Mouse (Mus musculus) midbrain, embryonic 15.5 days (tissue): ENCODE measurements around the gene Mettl27. TPM values are rescaled to one million over a fixed set of nuclear protein-coding genes. Genes with fewer than 3 reads are reported as not detected.

Experiments used
- ATAC-seq: fragments of 200-750 bp; cut with Nextera tagmentation; replicated peaks from 2 replicates; pipeline ENCODE4 v1.8.0; 2017; ENCODE audit warnings: moderate TSS enrichment
- H3K27ac ChIP-seq: fragments of 300-500 bp; sonication (generic); 2 replicates; pipeline ENCODE4 v1.5.1; 2015; ENCODE audit warnings: mild to moderate bottlenecking, inconsistent platforms
- H3K27me3 ChIP-seq: fragments of 300-500 bp; sonication (generic); replicated peaks from 2 replicates; pipeline ENCODE4 v1.6.1; 2015; ENCODE audit warnings: inconsistent platforms
- H3K36me3 ChIP-seq: fragments of 300-500 bp; sonication (generic); replicated peaks from 2 replicates; pipeline ENCODE4 v1.6.1; 2015; ENCODE audit warnings: inconsistent platforms
- H3K4me1 ChIP-seq: fragments of 300-500 bp; sonication (generic); 2 replicates; pipeline ENCODE4 v1.6.1; 2015; ENCODE audit warnings: inconsistent platforms
- H3K4me2 ChIP-seq: fragments of 300-500 bp; sonication (generic); 2 replicates; pipeline ENCODE4 v1.6.1; 2015; ENCODE audit warnings: inconsistent platforms, mild to moderate bottlenecking, moderate library complexity
- H3K4me3 ChIP-seq: fragments of 300-500 bp; sonication (generic); 2 replicates; pipeline ENCODE4 v1.5.1; 2015; ENCODE audit warnings: mild to moderate bottlenecking, inconsistent platforms
- H3K9ac ChIP-seq: fragments of 300-500 bp; sonication (generic); 2 replicates; pipeline ENCODE4 v1.6.1; 2015; ENCODE audit warnings: mild to moderate bottlenecking, inconsistent platforms
- H3K9me3 ChIP-seq: fragments of 300-500 bp; sonication (generic); 2 replicates; pipeline ENCODE4 v1.6.1; 2016; ENCODE audit warnings: inconsistent platforms
- WGBS: fragments of 180-500 bp; shearing (Covaris S2); methylation state at CpG from one replicate; pipeline ENCODE4 v1.1.7; 2015; ENCODE audit warnings: mixed read lengths; 5-methylcytosine and 5-hydroxymethylcytosine counted together
- polyA plus RNA-seq: library from polyadenylated mRNA; unstranded; fragments of >200 nt; fragmentation: Nextera tagmentation; extraction: Ambion mirVana; gene quantifications from 2 replicates; pipeline ENCODE4 v1.2.1, GENCODE M21; 2015

Gene Mettl27
- polyA plus RNA-seq, 1 experiment from 2014 or later = 7.2 TPM

DNA sequence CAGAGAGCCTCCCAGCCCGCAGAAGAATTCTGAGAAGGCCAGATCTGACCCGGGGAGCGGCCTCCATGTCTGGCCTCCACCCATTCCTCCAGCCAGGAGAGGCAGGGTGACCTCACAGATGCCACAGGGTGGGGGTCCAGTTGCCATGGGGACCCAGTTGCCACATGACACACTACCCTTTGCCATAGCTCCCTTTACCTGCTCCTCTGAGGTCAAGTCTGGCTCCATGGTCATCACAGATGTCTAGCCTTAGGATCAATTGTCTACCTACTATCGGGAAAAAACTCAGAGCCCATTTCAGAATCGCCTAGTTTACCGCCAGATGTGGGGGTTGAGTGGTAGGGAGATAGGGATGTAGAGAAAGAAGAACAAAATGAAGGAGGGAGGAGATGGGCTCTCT is 25.5 kb upstream of the Mettl27 start, which contains the start of gene Tmem270:
Tmem270 (minus strand) TSS at position 101 of the 400 bp plus-strand sequence.
- H3K27ac ChIP-seq = no peak within 1 kb of the TSS
- H3K36me3 ChIP-seq = no peaks in the 10 kb centered on the region
- no peak within 1 kb of the TSS for H3K4me3 ChIP-seq
- peaks cover 5% of the 10 kb centered on the region; the same call in 1 of the 2 replicates for H3K4me1 ChIP-seq
- H3K4me2 ChIP-seq = no peak within 1 kb of the TSS
- no peaks in the 10 kb centered on the region for H3K27me3 ChIP-seq
- H3K9me3 ChIP-seq = no peaks in the 10 kb centered on the region
- no peak within 1 kb of the TSS for H3K9ac ChIP-seq
- WGBS = 82% methylated on average over 6 of the region's 6 CpGs
- no peak for ATAC-seq

- Histone ChIP-seq H3K9me3 (no peaks in the 10 kb centered on the region), H3K27ac (no peak overlapping the region), H3K4me1 (0 out of 2 replicates have a peak, but pooled peaks cover 5% of the 10 kb centered on the region), H3K4me2 (no peak overlapping the region), H3K27me3 (no peaks in the 10 kb centered on the region), H3K4me3 (no peak overlapping the region), H3K9ac (no peak overlapping the region), H3K36me3 (no peaks in the 10 kb centered on the region)
- no peak; the same call in 1 of the 2 replicates for ATAC-seq
- WGBS = 1% methylated on average over 13 of the region's 13 CpGs
Measured at GRCm38 (mm10) chr5:134907135-134907534, 25.0 kb upstream of the Mettl27 start.

- no peaks in the 10 kb centered on the region for H3K36me3 ChIP-seq
- no peak for ATAC-seq
- no peak overlapping the region for H3K27ac ChIP-seq
- no peaks in the 10 kb centered on the region for H3K9me3 ChIP-seq
- 0 out of 2 replicates have a peak, but pooled peaks cover 5% of the 10 kb centered on the region for H3K4me1 ChIP-seq
- H3K4me3 ChIP-seq = no peak overlapping the region
- H3K9ac ChIP-seq = no peak overlapping the region
- WGBS = 89% methylated on average over 2 of the region's 2 CpGs
- no peaks in the 10 kb centered on the region for H3K27me3 ChIP-seq
- H3K4me2 ChIP-seq = no peak overlapping the region
Measured at GRCm38 (mm10) chr5:134911901-134912300, 20.3 kb upstream of the Mettl27 start.

DNA sequence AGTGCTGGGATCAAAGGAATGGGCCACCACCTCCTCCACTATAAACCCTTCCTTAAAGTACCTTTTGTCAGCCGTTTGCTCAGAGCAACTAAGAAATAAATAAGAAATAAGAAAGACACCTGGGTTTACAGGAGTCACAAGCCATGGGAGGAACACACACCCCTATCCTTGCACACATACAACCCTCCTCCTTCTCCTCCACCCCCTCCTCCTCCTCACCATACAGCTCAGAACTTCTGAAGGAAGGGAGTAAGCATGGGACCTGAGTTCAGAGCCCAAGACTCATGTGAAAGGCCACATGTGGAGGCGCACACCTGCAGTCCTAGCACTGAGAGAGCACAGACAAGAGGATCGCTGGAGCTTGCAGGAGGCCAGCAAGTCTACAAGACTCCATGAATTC is 18.8 kb upstream of the Mettl27 start:
- ATAC-seq = no peak
- Histone ChIP-seq H3K9ac (no peak overlapping the region), H3K27me3 (no peaks in the 10 kb centered on the region), H3K27ac (no peak overlapping the region), H3K4me1 (no peaks in the 10 kb centered on the region), H3K9me3 (no peaks in the 10 kb centered on the region), H3K4me2 (no peak overlapping the region), H3K36me3 (no peaks in the 10 kb centered on the region), H3K4me3 (no peak overlapping the region)
- WGBS = 80% methylated on average over 3 of the region's 3 CpGs

- no peaks in the 10 kb centered on the region for H3K27me3 ChIP-seq
- ATAC-seq = no peak
- H3K4me2 ChIP-seq = no peak overlapping the region
- H3K9ac ChIP-seq = no peak overlapping the region
- no peaks in the 10 kb centered on the region for H3K4me1 ChIP-seq
- WGBS = 77% methylated on average over 4 of the region's 4 CpGs
- no peaks in the 10 kb centered on the region for H3K9me3 ChIP-seq
- no peaks in the 10 kb centered on the region for H3K36me3 ChIP-seq
- H3K27ac ChIP-seq = no peak overlapping the region
- no peak overlapping the region for H3K4me3 ChIP-seq
Measured at GRCm38 (mm10) chr5:134913753-134914152, 18.4 kb upstream of the Mettl27 start.

DNA sequence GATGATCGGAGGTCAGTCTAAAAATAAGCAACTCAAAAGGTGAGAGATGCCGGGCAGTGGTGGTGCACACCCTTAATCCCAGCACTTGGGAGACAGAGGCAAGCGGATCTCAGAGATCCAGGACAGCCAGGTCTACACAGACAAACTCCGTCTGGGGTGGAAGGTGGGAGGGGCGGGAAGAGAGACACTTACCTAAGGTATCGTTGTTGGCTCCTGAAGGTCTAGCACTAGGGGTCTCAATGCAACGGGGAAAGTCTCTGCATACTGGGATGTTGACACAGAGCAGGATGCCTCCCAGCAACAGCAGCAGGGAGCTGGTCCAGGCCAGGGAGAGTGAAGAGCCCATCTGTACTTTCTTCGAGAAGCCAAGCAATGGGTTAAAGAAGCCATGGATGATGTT is 17.7 kb upstream of the Mettl27 start:
- Histone ChIP-seq H3K36me3 (no peaks in the 10 kb centered on the region), H3K9me3 (no peaks in the 10 kb centered on the region), H3K27me3 (no peaks in the 10 kb centered on the region), H3K4me3 (no peak overlapping the region), H3K4me1 (no peaks in the 10 kb centered on the region), H3K9ac (no peak overlapping the region), H3K4me2 (no peak overlapping the region), H3K27ac (no peak overlapping the region)
- WGBS = 87% methylated on average over 8 of the region's 8 CpGs
- no peak for ATAC-seq

- ATAC-seq = no peak
- no peak within 1 kb of the TSS for H3K4me3 ChIP-seq
- no peak within 1 kb of the TSS for H3K4me2 ChIP-seq
- 81% methylated on average over 8 of the region's 8 CpGs for WGBS
- no peak within 1 kb of the TSS for H3K27ac ChIP-seq
- no peak within 1 kb of the TSS for H3K9ac ChIP-seq
- no peaks in the 10 kb centered on the region for H3K27me3 ChIP-seq
- no peaks in the 10 kb centered on the region for H3K4me1 ChIP-seq
- no peaks in the 10 kb centered on the region for H3K9me3 ChIP-seq
- H3K36me3 ChIP-seq = no peaks in the 10 kb centered on the region
Measured at GRCm38 (mm10) chr5:134915311-134915710, 16.9 kb upstream of the Mettl27 start, which contains the start of gene Cldn13. Cldn13 (minus strand) TSS chr5:134915526.

DNA sequence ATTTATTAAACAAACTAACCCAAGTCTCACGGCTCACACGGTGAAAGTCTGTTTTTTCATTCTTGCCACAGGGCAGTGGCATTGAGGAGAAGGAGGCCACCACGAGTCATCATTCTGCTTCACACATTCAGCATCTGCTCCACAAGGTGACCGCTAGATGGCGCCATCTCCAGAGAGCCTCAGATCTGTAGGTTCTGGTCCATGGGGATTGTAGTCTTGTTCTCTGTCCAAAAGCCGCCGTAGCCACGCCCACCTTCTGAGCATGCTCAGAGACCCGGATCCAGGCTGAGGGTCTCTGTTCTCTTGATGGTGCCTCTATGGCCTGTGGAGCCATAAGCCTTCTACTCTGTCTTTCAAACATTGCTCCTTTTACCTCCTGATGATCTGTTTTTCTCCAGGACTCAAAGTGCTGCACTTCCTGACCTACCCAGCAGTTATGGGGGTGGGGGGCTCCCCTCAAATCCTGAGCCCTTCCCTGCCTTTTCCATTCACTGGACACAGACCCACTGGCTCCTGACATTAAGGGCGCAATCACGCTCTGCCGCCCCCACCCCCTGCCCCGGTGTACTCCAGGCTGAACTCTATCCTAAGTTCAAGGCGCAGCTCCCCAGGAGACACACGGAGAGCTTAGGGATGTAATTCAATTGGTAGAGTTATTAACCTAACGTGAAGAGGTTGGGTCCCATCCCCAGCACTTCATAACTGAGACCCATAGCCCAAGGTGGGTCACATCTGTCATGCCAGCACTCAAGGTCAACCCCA is 13.9 kb upstream of the Mettl27 start:
- ATAC-seq = no peak
- 51% methylated on average over 16 of the region's 16 CpGs for whole genome bisulfite sequencing

DNA sequence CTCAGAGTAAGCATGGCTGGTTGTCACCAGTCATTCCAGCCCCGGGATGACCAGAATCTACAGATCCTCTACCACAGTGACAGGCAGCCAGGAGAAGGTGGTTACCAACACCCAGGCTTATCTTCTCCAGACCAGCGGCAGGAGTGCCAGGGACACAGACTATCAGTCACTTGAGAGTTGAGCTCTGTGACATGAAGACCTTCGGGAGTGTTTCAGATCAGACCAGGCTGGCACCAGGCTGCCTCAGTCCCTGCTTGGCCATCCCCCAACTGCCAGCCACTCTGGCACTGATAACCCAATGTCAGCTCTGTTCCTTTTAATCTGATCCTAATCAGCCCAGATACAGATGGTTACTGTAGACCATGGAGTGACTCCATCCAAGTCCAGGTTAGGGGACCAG is 13.1 kb upstream of the Mettl27 start:
- Histone ChIP-seq H3K4me2 (no peak overlapping the region), H3K27ac (no peak overlapping the region), H3K4me1 (no peaks in the 10 kb centered on the region), H3K27me3 (no peaks in the 10 kb centered on the region), H3K9ac (no peak overlapping the region), H3K36me3 (no peaks in the 10 kb centered on the region), H3K9me3 (no peaks in the 10 kb centered on the region), H3K4me3 (no peak overlapping the region)
- no peak for ATAC-seq
- WGBS = 95% methylated on average over 3 of the region's 3 CpGs

More for the DNA sequence above, 13.9 kb upstream of the Mettl27 start:
- no peaks in the 10 kb centered on the region for H3K27me3 ChIP-seq
- H3K9me3 ChIP-seq = no peaks in the 10 kb centered on the region
- no peak overlapping the region for H3K9ac ChIP-seq
- H3K4me1 ChIP-seq = no peaks in the 10 kb centered on the region
- H3K36me3 ChIP-seq = no peaks in the 10 kb centered on the region
- H3K4me3 ChIP-seq = no peak overlapping the region
- no peak overlapping the region for H3K4me2 ChIP-seq
- H3K27ac ChIP-seq = no peak overlapping the region

GRCm38 (mm10) chr5:134920106-134920687 is 12.0 kb upstream of the Mettl27 start:
- no peak overlapping the region for H3K4me3 ChIP-seq
- 79% methylated on average over 6 of the region's 6 CpGs for WGBS
- no peak overlapping the region for H3K27ac ChIP-seq
- H3K9me3 ChIP-seq = no peaks in the 10 kb centered on the region
- no peaks in the 10 kb centered on the region for H3K36me3 ChIP-seq
- no peak for ATAC-seq
- H3K4me2 ChIP-seq = no peak overlapping the region
- H3K9ac ChIP-seq = no peak overlapping the region
- no peaks in the 10 kb centered on the region for H3K27me3 ChIP-seq
- no peaks in the 10 kb centered on the region for H3K4me1 ChIP-seq

- ATAC-seq = no peak
- Histone ChIP-seq H3K27me3 (no peaks in the 10 kb centered on the region), H3K9ac (no peak overlapping the region), H3K36me3 (no peaks in the 10 kb centered on the region), H3K9me3 (no peaks in the 10 kb centered on the region), H3K4me1 (no peaks in the 10 kb centered on the region), H3K4me2 (no peak overlapping the region), H3K27ac (no peak overlapping the region), H3K4me3 (no peak overlapping the region)
- 89% methylated on average over 8 of the region's 8 CpGs for WGBS
Measured at GRCm38 (mm10) chr5:134921106-134921505, 11.1 kb upstream of the Mettl27 start.

DNA sequence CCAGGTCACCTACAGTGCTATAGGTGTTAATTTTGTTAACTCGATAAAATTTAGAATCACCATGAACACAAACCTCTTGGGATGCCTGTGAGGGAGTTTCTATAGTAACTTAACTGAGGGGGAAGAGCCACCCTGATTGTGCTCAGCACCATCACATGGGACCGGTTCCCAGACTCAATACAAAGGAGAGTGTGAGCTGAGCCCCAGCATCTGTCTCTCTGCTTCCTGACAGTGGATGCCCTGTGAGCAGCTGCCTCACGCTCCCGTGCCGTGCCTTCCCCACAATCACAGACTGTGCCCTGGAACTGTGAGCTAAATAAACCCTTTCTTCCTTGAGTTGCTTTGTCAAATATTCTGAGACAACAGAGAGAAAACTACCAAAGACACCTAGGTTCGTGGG is 9.0 kb upstream of the Mettl27 start:
- ATAC-seq = no peak
- Histone ChIP-seq H3K27me3 (no peaks in the 10 kb centered on the region), H3K36me3 (no peaks in the 10 kb centered on the region), H3K4me2 (no peak overlapping the region), H3K9ac (no peak overlapping the region), H3K9me3 (no peaks in the 10 kb centered on the region), H3K4me1 (no peaks in the 10 kb centered on the region), H3K4me3 (no peak overlapping the region), H3K27ac (no peak overlapping the region)
- 60% methylated on average over 6 of the region's 6 CpGs for WGBS

GRCm38 (mm10) chr5:134926726-134927125 is 5.4 kb upstream of the Mettl27 start:
- WGBS = 87% methylated on average over 4 of the region's 4 CpGs
- H3K4me1 ChIP-seq = no peaks in the 10 kb centered on the region
- H3K27me3 ChIP-seq = no peaks in the 10 kb centered on the region
- no peaks in the 10 kb centered on the region for H3K9me3 ChIP-seq
- no peaks in the 10 kb centered on the region for H3K36me3 ChIP-seq
- H3K9ac ChIP-seq = no peak overlapping the region
- ATAC-seq = no peak
- H3K4me3 ChIP-seq = no peak overlapping the region
- H3K4me2 ChIP-seq = no peak overlapping the region
- no peak overlapping the region for H3K27ac ChIP-seq
